Mouse (Mus musculus) CH12.LX (cell line): ENCODE results near the gene Hps4. TPM values are rescaled to one million over a fixed set of nuclear protein-coding genes. Genes with fewer than 3 reads are reported as not detected.

Experiments used
- DNase-seq: peaks from one replicate; pipeline ENCODE4 v3.0.0-alpha.2; 2013; ENCODE audit errors: extremely low read depth
- H3K27ac ChIP-seq: 2 replicates; pipeline ENCODE4 v1.5.1; 2012; ENCODE audit warnings: low read depth, mild to moderate bottlenecking, control low read depth, moderate library complexity; ENCODE audit not compliant: insufficient read depth
- H3K27me3 ChIP-seq: replicated peaks from 2 replicates; pipeline ENCODE3; 2012; ENCODE audit warnings: inconsistent platforms
- H3K36me3 ChIP-seq, 2 experiments: replicated peaks in 1 of 2; 2 replicates each; pipeline versions ENCODE3 to v1.6.1; 2012; ENCODE audit warnings: inconsistent platforms in 1 of 2, low read length in 1 of 2, mild to moderate bottlenecking in 1 of 2, mixed read lengths in 1 of 2, moderate library complexity in 1 of 2; ENCODE audit not compliant: control insufficient read depth in 1 of 2, insufficient read depth in 1 of 2
- H3K4me1 ChIP-seq, 2 experiments: 2 replicates each; pipeline ENCODE4 v1.6.1; 2012; ENCODE audit warnings: inconsistent platforms in 1 of 2, moderate library complexity in 1 of 2; ENCODE audit not compliant: insufficient read depth in 2 of 2, control insufficient read depth in 1 of 2
- H3K4me2 ChIP-seq: 2 replicates; pipeline ENCODE4 v1.6.1; 2012; ENCODE audit warnings: low read depth, mild to moderate bottlenecking, control low read depth; ENCODE audit not compliant: poor library complexity, insufficient read depth, severe bottlenecking
- H3K4me3 ChIP-seq, 3 experiments: fragments of 150-350 bp in 1 of 3; sonication (generic) in 1 of 3; replicated peaks in 1 of 3; 2 replicates each; pipeline versions ENCODE3 to v1.5.1; 2011 to 2012; ENCODE audit warnings: low read depth in 2 of 3, low read length in 2 of 3, mild to moderate bottlenecking in 2 of 3, moderate library complexity in 2 of 3, control low read depth in 1 of 3, improper control_type of control experiment in 1 of 3, inconsistent platforms in 1 of 3, mixed read lengths in 1 of 3; ENCODE audit not compliant: poor library complexity in 1 of 3
- H3K79me2 ChIP-seq: replicated peaks from 2 replicates; pipeline ENCODE4 v1.6.1; 2012; ENCODE audit warnings: mild to moderate bottlenecking, moderate library complexity; ENCODE audit not compliant: control insufficient read depth, poor library complexity, insufficient read depth, severe bottlenecking; ENCODE audit errors: extremely low read depth
- H3K9ac ChIP-seq: 2 replicates; pipeline ENCODE4 v1.6.1; 2012; ENCODE audit warnings: low read depth, mild to moderate bottlenecking, control low read depth, moderate library complexity; ENCODE audit not compliant: insufficient read depth
- H3K9me3 ChIP-seq: replicated peaks from 2 replicates; pipeline ENCODE3; 2012; ENCODE audit warnings: low read length, inconsistent platforms, mixed read lengths
- BHLHE40 ChIP-seq: IDR thresholded peaks from 2 replicates; pipeline ENCODE4 v1.6.1; 2011; ENCODE audit warnings: mild to moderate bottlenecking, low read depth, low read length, improper control_type of control experiment
- CTCF ChIP-seq, 2 experiments: IDR thresholded peaks in 1 of 2; conservative IDR thresholded peaks in 1 of 2; 2 replicates each; pipeline ENCODE4 v1.5.1; 2011 to 2012; ENCODE audit warnings: low read depth in 2 of 2, low read length in 2 of 2, improper control_type of control experiment in 1 of 2, inconsistent platforms in 1 of 2, mild to moderate bottlenecking in 1 of 2, moderate library complexity in 1 of 2
- E2F4 ChIP-seq: IDR thresholded peaks from 2 replicates; pipeline ENCODE4 v1.6.1; 2011; ENCODE audit warnings: low read depth, low read length, improper control_type of control experiment; ENCODE audit not compliant: insufficient replicate concordance
- ELF1 ChIP-seq: IDR thresholded peaks from 2 replicates; pipeline ENCODE4 v1.6.1; 2014; ENCODE audit warnings: low read depth, mild to moderate bottlenecking, inconsistent platforms, low read length, improper control_type of control experiment
- EP300 ChIP-seq: IDR thresholded peaks from 2 replicates; pipeline ENCODE4 v1.6.1; 2011; ENCODE audit warnings: low read length, improper control_type of control experiment
- IRF4 ChIP-seq: IDR thresholded peaks from 2 replicates; pipeline ENCODE4 v1.6.1; 2014; ENCODE audit warnings: low read depth, mild to moderate bottlenecking, inconsistent platforms, low read length, improper control_type of control experiment
- JUN ChIP-seq: IDR thresholded peaks from 2 replicates; pipeline ENCODE4 v1.6.1; 2011; ENCODE audit warnings: low read depth, mild to moderate bottlenecking, low read length, improper control_type of control experiment, moderate library complexity; ENCODE audit not compliant: insufficient read depth
- MAZ ChIP-seq: IDR thresholded peaks from 2 replicates; pipeline ENCODE4 v1.6.1; 2012; ENCODE audit warnings: low read depth, mild to moderate bottlenecking, inconsistent platforms, low read length, improper control_type of control experiment, moderate library complexity
- MXI1 ChIP-seq: IDR thresholded peaks from 2 replicates; pipeline ENCODE4 v1.6.1; 2011; ENCODE audit warnings: mild to moderate bottlenecking, low read depth, low read length, improper control_type of control experiment
- PAX5 ChIP-seq: IDR thresholded peaks from 2 replicates; pipeline ENCODE4 v1.6.1; 2012; ENCODE audit warnings: low read length, inconsistent platforms, mixed read lengths
- POLR2A ChIP-seq: IDR thresholded peaks from 2 replicates; pipeline ENCODE4 v1.6.1; 2011; ENCODE audit warnings: low read depth, mild to moderate bottlenecking, improper control_type of control experiment, low read length
- POLR2AphosphoS2 ChIP-seq: IDR thresholded peaks from 2 replicates; pipeline ENCODE4 v1.6.1; 2011; ENCODE audit warnings: low read depth, low read length, improper control_type of control experiment
- RCOR1 ChIP-seq: conservative IDR thresholded peaks from 2 replicates; pipeline ENCODE4 v1.6.1; 2012; ENCODE audit warnings: low read depth, mild to moderate bottlenecking, inconsistent platforms, low read length, improper control_type of control experiment
- TBP ChIP-seq: conservative IDR thresholded peaks from 2 replicates; pipeline ENCODE4 v1.6.1; 2011; ENCODE audit warnings: low read depth, low read length, improper control_type of control experiment
- UBTF ChIP-seq: IDR thresholded peaks from 2 replicates; pipeline ENCODE4 v1.6.1; 2012; ENCODE audit warnings: low read depth, mild to moderate bottlenecking, inconsistent platforms, low read length, improper control_type of control experiment, moderate library complexity
- USF2 ChIP-seq: conservative IDR thresholded peaks from 2 replicates; pipeline ENCODE4 v1.6.1; 2011; ENCODE audit warnings: low read depth, low read length, improper control_type of control experiment
- ZKSCAN1 ChIP-seq: IDR thresholded peaks from 2 replicates; pipeline ENCODE4 v1.6.1; 2012; ENCODE audit warnings: low read depth, inconsistent platforms, low read length, improper control_type of control experiment, borderline replicate concordance
- ZNF384 ChIP-seq: IDR thresholded peaks from 2 replicates; pipeline ENCODE4 v1.6.1; 2012; ENCODE audit warnings: low read depth, low read length, improper control_type of control experiment, inconsistent platforms
- dilution Hi-C: fragments of 300-500 bp; cut with MboI; formaldehyde crosslinking; loops from 2 replicates; pipeline ENCODE4 v1.14.3; 2020; ENCODE audit warnings: low sequenced_read_pairs; ENCODE audit not compliant: extremely low pct_unique_long_range_greater_than_20kb, extremely low pct_ligation_motif_present
- in situ Hi-C: fragments of 300-500 bp; cut with MboI; formaldehyde crosslinking; loops from 3 replicates; pipeline ENCODE4 v1.14.3; 2019; ENCODE audit warnings: low sequenced_read_pairs, low pct_ligation_motif_present, low pct_unique_long_range_greater_than_20kb, mixed read lengths
- polyA plus RNA-seq: library from polyadenylated mRNA; unstranded; fragments of >175 nt; gene quantifications from 2 replicates; pipeline ENCODE4 v1.2.1, GENCODE M21; 2012; ENCODE audit warnings: low read depth; ENCODE audit not compliant: insufficient read length
- total RNA-seq, 2 experiments: library from RNA; depleted of rRNA; stranded (reverse); fragments of 300-350 nt in 1 of 2; fragments of >200 nt in 1 of 2; gene quantifications; 2 replicates each; pipeline ENCODE4 v1.2.3; 2012 to 2014

Gene Hps4
- total and polyA plus RNA-seq, 3 experiments = 10.0 to 23.0 (median 18.3) TPM

GRCm38 (mm10) chr5:112344092-112344960 is 1.4 kb downstream of the Hps4 start:
- no peak for DNase-seq
- H3K4me2 ChIP-seq = peak overlapping the region; percentile 12; the same call in 1 of the 2 replicates
- peak overlapping the region; percentile 68; the same call in 1 of the 2 replicates for H3K9ac ChIP-seq
- no peak overlapping the region for H3K4me3 ChIP-seq
- in situ Hi-C loops = no loop called here
- peak; percentile 75 for TF ChIP-seq ZNF384
- no peak for TF ChIP-seq USF2
- peak; percentile 51; the same call in 1 of the 2 replicates for TF ChIP-seq EP300
- peak; percentile 40; the same call in 1 of the 2 replicates for TF ChIP-seq BHLHE40
- H3K36me3 ChIP-seq = peaks cover 18 to 62% of the 10 kb centered on the region in 2 experiments
- no peak overlapping the region for H3K27ac ChIP-seq
- dilution Hi-C loops = no loop called here
- H3K79me2 ChIP-seq = peaks cover 7% of the 10 kb centered on the region
- H3K4me1 ChIP-seq = peaks cover 4 to 42% of the 10 kb centered on the region in 2 experiments; a peak in 2 of 4 replicates
- no peaks in the 10 kb centered on the region for H3K27me3 ChIP-seq
- no peaks in the 10 kb centered on the region for H3K9me3 ChIP-seq

- Histone ChIP-seq H3K36me3 (peaks cover 32 to 65% of the 10 kb centered on the region in 2 experiments), H3K79me2 (peaks cover 7% of the 10 kb centered on the region), H3K9me3 (no peaks in the 10 kb centered on the region), H3K27ac (no peak overlapping the region), H3K4me1 (peaks cover 4 to 35% of the 10 kb centered on the region in 2 experiments; a peak in 2 of 4 replicates), H3K9ac (no peak overlapping the region), H3K27me3 (no peaks in the 10 kb centered on the region), H3K4me2 (no peak overlapping the region), H3K4me3 (no peak overlapping the region)
- dilution Hi-C loops (no loop called here), in situ Hi-C loops (no loop called here)
- DNase-seq = no peak
- TF ChIP-seq UBTF = no peak
- no peak for TF ChIP-seq JUN
- no peak for TF ChIP-seq CTCF (conservative IDR thresholded peaks at IDR 0.05 in 1 of 2, IDR thresholded peaks at IDR 0.05 in 1 of 2; ENCODE audit: low read depth in 2 of 2, low read length in 2 of 2)
- TF ChIP-seq, all 38 proteins: peak for 0
These were observed 3.5 kb downstream of the Hps4 start for GRCm38 (mm10) chr5:112346211-112346965.

GRCm38 (mm10) chr5:112349169-112349568 is 6.3 kb downstream of the Hps4 start:
- Histone ChIP-seq H3K4me2 (no peak overlapping the region), H3K27me3 (no peaks in the 10 kb centered on the region), H3K9ac (no peak overlapping the region), H3K4me1 (peaks cover 0 to 17% of the 10 kb centered on the region in 2 experiments; a peak in 2 of 4 replicates), H3K9me3 (no peaks in the 10 kb centered on the region), H3K27ac (no peak overlapping the region), H3K4me3 (no peak overlapping the region), H3K79me2 (no peaks in the 10 kb centered on the region), H3K36me3 (peaks cover 45 to 91% of the 10 kb centered on the region in 2 experiments)
- dilution Hi-C loops = no loop called here
- in situ Hi-C loops = no loop called here
- TF ChIP-seq E2F4 = no peak
- no peak for TF ChIP-seq MXI1
- no peak for TF ChIP-seq POLR2A
- no peak for TF ChIP-seq ZKSCAN1
- TF ChIP-seq RCOR1 = no peak
- TF ChIP-seq POLR2AphosphoS2 = no peak
- TF ChIP-seq MAZ = no peak
- TF ChIP-seq ZNF384 = no peak
- no peak for TF ChIP-seq ELF1
- TF ChIP-seq IRF4 = no peak
- TF ChIP-seq BHLHE40 = no peak
- no peak for TF ChIP-seq TBP
- TF ChIP-seq PAX5 = no peak
- TF ChIP-seq, all 38 proteins: peak for 0
- no peak for DNase-seq
